Mouse (Mus musculus) heart, adult 2 months (tissue): ENCODE data around the gene Ptpn12.

ENCODE experiments used
- CTCF ChIP-seq: fragments of 200-600 bp; IDR thresholded peaks from 2 replicates; pipeline ENCODE4 v1.8.1; 2022; ENCODE audit warnings: antibody characterized with exemption, mild to moderate bottlenecking, moderate library complexity
- EP300 ChIP-seq: fragments of 200-500 bp; IDR thresholded peaks from 2 replicates; pipeline ENCODE4 v1.6.1; 2011; ENCODE audit warnings: low read depth, low read length, control low read depth; ENCODE audit not compliant: insufficient read depth
- POLR2A ChIP-seq: fragments of 200-500 bp; IDR thresholded peaks from 2 replicates; pipeline ENCODE4 v1.6.1; 2011; ENCODE audit warnings: mild to moderate bottlenecking, low read depth, low read length, control low read depth; ENCODE audit not compliant: insufficient read depth

DNA sequence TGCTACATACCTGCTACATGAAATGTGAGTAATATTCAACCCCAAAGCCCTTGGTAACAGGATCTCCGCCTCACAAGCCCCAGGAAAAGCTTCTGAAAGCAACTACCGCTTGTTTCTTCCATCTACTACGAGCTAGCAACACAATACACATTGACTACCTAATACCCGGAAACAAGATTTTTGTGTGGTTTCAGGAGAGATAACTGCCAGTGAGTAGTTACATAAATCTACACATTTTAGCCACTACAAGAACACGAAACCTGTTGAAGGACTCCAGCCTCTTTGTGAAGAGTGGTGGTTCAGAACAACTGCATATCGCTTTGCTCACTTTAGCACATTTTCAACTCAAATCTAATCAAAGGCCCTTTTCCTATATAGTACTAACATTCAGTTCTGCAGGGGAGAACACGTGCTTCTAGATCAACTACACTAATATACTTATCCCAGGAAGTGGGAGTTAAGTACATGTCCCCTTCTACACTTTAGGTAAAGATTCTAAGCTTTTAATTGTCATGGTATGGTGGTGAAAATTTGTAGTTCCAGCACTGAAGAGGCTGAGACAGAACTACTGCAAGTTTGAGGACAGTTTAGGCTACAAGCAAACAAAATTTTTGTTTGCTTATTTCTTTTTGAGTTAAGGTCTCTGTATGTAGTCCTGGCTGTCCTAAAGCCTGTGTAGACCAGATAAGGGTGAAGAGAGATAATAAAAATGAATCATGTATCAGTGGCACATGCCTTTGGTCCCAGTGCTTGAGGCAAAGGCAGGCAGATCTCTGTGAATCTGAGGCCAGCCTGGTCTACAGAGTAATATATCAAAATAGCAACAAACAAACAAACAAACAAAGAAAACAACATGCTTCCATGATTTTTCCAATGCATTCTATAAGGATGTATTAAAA is 9.3 kb downstream of the Ptpn12 start:
- TF ChIP-seq CTCF (no peak), EP300 (no peak), POLR2A (no peak)
